Mouse (Mus musculus): ENCODE measurements around the gene Hdac4. TPM values are rescaled to one million over a fixed set of nuclear protein-coding genes. Genes with fewer than 3 reads are reported as not detected.

Gene Hdac4
- polyA plus RNA-seq, 1 experiment from 2014 or later, result 10.5 TPM

DNA sequence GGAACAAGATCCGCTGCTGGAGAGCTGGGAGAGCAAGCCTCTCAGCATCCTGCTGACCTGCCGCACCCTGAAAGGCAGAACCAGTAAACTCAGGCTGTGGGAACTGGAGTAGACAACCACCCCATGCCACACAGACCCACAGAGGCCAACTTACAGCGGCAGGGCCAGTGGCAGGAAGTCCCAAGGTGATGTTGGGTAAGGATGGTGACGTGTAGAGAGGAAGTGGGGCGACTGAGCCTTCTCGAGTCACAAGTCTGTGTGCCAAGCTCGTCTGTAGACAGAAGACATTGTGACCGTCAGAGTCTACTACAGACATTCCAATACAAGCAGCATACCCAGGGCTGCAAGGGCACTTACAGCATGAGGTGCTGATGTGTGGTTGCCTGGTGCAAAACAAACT lies 211.0 kb downstream of the Hdac4 start:
- no peaks in the 10 kb centered on the region for H3K27me3 ChIP-seq
- peaks cover 41% of the 10 kb centered on the region for H3K36me3 ChIP-seq
- H3K4me2 ChIP-seq, result no peak overlapping the region
- H3K9ac ChIP-seq, result no peak overlapping the region
- H3K27ac ChIP-seq, result no peak overlapping the region
- no peak overlapping the region for H3K4me3 ChIP-seq
- no peak for ATAC-seq (replicated peaks; ENCODE audit: insufficient number of reproducible peaks, insufficient read depth, low FRiP score, low read depth)
- no peaks in the 10 kb centered on the region for H3K9me3 ChIP-seq (replicated peaks)
- peaks cover 10% of the 10 kb centered on the region; the same call in 1 of the 2 replicates for H3K4me1 ChIP-seq (replicated peaks)
- 74% methylated on average over 8 of the region's 8 CpGs for WGBS

DNA sequence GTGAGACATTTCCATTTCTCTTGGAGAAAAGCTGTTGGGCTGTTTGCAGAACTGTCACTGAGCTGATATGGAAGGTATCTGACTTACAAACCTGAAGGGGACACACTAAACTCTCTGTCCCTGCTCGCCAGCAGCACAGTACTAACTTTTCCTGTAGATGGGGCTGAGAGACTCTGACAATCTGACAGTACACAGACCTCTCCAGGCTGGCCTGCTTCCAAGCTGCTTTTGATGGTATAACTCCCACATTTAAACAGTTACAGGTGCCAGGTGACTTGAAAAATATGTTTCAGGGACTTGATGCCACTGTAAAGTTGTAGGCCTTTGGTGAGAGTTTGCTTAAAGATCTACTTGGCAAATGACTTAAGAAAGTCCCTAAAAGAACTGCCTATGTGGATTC lies 214.1 kb downstream of the Hdac4 start:
- H3K9me3 ChIP-seq (replicated peaks), result no peaks in the 10 kb centered on the region
- WGBS, result 24% methylated on average over 1 of the region's 1 CpGs
- no peak overlapping the region for H3K4me2 ChIP-seq
- no peak overlapping the region for H3K9ac ChIP-seq
- ATAC-seq (replicated peaks; ENCODE audit: insufficient number of reproducible peaks, insufficient read depth, low FRiP score, low read depth), result no peak
- H3K4me3 ChIP-seq, result no peak overlapping the region
- peaks cover 23% of the 10 kb centered on the region for H3K4me1 ChIP-seq (replicated peaks)
- peaks cover 33% of the 10 kb centered on the region for H3K36me3 ChIP-seq
- no peaks in the 10 kb centered on the region for H3K27me3 ChIP-seq
- no peak overlapping the region for H3K27ac ChIP-seq

DNA sequence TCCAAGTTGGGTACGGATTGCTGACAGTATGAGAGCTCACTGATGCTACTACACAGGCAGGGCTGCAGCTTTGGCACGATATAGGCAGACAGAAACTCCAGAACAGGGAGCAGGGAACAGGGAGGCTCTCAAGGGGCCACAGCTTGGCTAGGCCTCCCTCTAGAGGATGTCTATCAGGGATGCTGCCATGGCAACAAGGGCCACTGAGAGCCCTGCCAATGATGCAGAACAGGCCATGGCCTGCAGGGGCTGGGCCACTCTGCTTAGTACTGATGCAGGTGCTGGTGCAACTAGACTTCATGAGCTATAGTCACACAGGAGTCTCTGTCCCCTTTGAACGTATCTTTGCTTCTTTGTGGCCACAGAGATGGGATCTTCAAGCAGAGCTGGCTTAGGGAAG lies 217.1 kb downstream of the Hdac4 start:
- Histone ChIP-seq H3K27me3 (no peaks in the 10 kb centered on the region), H3K36me3 (peaks cover 36% of the 10 kb centered on the region), H3K9me3 (replicated peaks) (no peaks in the 10 kb centered on the region), H3K4me2 (no peak overlapping the region), H3K4me1 (replicated peaks) (peaks cover 23% of the 10 kb centered on the region), H3K9ac (no peak overlapping the region), H3K27ac (no peak overlapping the region), H3K4me3 (no peak overlapping the region)
- peak; percentile 51; the same call in 1 of the 2 replicates for ATAC-seq (replicated peaks; ENCODE audit: insufficient number of reproducible peaks, insufficient read depth, low FRiP score, low read depth)
- 41% methylated on average over 3 of the region's 3 CpGs for WGBS

DNA sequence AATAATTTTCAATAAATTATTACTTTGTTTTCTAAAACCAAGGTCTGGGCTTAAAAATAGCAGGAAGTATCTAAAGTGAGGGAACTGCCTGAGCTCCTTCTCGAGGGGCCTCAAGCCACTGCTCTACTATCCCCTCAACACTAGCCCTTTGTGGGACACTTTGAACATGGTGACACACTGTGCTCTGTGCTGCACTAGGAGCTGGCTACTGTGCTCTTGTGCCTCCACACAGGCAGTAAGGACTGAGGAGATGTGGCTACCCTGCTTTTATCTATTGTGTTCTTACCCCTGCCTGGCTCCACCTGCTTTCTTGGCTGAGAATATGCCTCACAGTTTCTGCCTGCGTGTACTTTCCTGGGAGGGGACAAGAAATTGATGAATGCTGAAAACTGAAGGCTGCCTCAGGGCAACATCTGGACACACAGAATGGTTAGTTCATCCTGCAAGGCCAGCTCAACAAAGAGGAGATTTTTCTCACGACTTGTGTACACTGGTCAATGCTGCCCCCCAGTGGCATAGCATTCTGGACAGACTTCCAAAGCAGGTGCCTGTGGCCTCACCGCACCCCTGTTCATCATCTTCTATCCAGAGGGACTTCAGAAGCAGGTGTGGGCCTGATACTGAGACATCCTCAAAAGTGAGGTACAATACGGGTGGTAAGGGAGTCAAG lies 226.7 kb downstream of the Hdac4 start:
- ATAC-seq (replicated peaks; ENCODE audit: insufficient number of reproducible peaks, insufficient read depth, low FRiP score, low read depth), result no peak
- no peak overlapping the region for H3K4me3 ChIP-seq
- H3K4me2 ChIP-seq, result no peak overlapping the region
- no peaks in the 10 kb centered on the region for H3K27me3 ChIP-seq
- H3K9ac ChIP-seq, result no peak overlapping the region
- peaks cover 62% of the 10 kb centered on the region for H3K36me3 ChIP-seq
- H3K27ac ChIP-seq, result no peak overlapping the region
- WGBS, result 60% methylated on average over 5 of the region's 5 CpGs
- H3K4me1 ChIP-seq (replicated peaks), result no peaks in the 10 kb centered on the region
- no peaks in the 10 kb centered on the region for H3K9me3 ChIP-seq (replicated peaks)

DNA sequence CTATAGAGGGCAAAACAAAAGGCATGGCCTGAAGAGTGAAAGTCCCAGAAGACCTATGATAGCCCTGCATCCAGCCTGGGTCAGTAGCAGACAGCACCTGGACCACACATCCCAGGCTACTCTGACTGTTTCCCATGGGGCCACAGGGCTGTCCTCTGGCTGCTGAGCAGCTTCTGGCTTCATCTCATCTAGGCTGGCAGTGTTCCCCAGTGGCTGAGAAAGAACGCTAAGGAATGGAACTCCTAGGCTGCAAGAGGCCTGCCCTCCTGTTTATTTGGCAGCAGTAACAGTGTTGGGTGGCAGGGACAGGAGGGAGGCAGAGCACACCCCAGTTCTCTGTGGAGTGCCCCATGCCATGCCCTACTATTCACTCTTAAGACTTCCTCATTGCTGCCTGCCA lies 228.5 kb downstream of the Hdac4 start:
- no peak overlapping the region for H3K4me3 ChIP-seq
- ATAC-seq (replicated peaks; ENCODE audit: insufficient number of reproducible peaks, insufficient read depth, low FRiP score, low read depth), result no peak
- no peak overlapping the region for H3K27ac ChIP-seq
- no peaks in the 10 kb centered on the region for H3K9me3 ChIP-seq (replicated peaks)
- no peak overlapping the region for H3K9ac ChIP-seq
- H3K4me2 ChIP-seq, result no peak overlapping the region
- H3K36me3 ChIP-seq, result peaks cover 47% of the 10 kb centered on the region
- WGBS, result 73% methylated on average over 1 of the region's 1 CpGs
- H3K4me1 ChIP-seq (replicated peaks), result no peaks in the 10 kb centered on the region
- no peaks in the 10 kb centered on the region for H3K27me3 ChIP-seq

DNA sequence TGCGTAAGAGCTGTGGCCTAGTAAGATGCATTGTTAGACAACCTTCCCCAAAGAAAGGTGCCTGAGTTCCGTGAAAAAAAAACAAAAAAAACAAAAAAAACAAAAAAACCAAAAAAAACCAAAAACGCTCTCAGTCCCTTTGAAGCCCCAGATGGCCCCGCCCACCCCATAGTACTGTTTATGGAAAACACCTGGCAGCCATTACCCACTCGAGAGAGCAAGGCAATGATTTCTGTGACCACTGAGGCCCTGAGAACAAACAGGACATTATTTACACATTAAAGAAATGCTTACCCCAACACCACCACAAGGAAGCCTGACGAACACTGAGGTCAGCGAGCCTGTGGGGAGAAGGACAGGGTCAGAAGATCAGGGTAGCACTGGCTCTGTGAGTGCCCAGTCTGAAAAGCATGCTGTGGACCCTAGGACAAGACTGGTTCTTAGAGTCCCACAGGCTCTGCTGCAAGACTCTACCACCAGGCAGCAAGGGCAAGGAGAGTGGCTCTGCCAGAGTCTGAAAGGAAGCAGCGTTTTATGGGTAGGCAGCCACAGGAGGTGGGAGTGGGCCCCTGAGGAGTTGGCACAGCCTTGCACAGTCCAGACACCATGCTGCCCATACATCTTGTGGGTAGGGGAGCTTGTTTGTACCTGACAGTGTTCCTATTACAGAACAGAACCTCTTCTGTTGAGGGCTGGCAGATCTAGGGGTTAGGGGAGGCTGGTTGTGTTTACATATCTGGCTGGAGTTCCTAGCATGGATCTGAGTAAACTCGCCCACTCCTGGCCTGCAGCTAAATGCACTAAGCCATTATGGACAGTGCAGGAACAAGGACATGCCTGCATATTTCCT lies 230.8 kb downstream of the Hdac4 start:
- Histone ChIP-seq H3K27ac (no peak overlapping the region), H3K36me3 (peaks cover 31% of the 10 kb centered on the region), H3K4me3 (no peak overlapping the region), H3K4me1 (replicated peaks) (no peaks in the 10 kb centered on the region), H3K4me2 (no peak overlapping the region), H3K27me3 (no peaks in the 10 kb centered on the region), H3K9me3 (replicated peaks) (no peaks in the 10 kb centered on the region), H3K9ac (no peak overlapping the region)
- no peak for ATAC-seq (replicated peaks; ENCODE audit: insufficient number of reproducible peaks, insufficient read depth, low FRiP score, low read depth)
- WGBS, result 82% methylated on average over 9 of the region's 9 CpGs

DNA sequence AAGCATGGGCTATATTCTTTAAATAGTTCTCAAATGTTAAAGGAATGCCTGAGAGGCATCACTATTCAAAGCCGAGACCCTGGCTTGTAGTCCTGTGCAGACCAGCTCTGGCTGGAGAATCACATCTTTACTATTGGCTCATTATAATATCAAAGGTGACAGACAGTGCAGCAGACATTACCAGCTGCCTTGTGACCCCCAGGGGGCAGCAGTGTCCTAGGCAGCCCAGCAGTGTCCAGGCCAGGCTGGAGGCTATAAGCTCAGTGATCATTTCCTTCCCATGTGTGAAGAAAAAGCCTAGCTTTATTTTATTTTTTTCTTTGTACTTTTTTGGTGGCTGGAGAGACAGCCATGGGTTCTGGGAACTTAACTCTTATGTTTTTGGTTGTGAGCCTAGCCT lies 233.2 kb downstream of the Hdac4 start:
- Histone ChIP-seq H3K4me3 (no peak overlapping the region), H3K27me3 (no peaks in the 10 kb centered on the region), H3K4me2 (no peak overlapping the region), H3K9ac (no peak overlapping the region), H3K9me3 (replicated peaks) (no peaks in the 10 kb centered on the region), H3K36me3 (peaks cover 39% of the 10 kb centered on the region), H3K27ac (no peak overlapping the region), H3K4me1 (replicated peaks) (no peaks in the 10 kb centered on the region)
- ATAC-seq (replicated peaks; ENCODE audit: insufficient number of reproducible peaks, insufficient read depth, low FRiP score, low read depth), result 0 out of 2 replicates have a peak, but pooled peaks have one; percentile 47
- 56% methylated on average over 1 of the region's 1 CpGs for WGBS

DNA sequence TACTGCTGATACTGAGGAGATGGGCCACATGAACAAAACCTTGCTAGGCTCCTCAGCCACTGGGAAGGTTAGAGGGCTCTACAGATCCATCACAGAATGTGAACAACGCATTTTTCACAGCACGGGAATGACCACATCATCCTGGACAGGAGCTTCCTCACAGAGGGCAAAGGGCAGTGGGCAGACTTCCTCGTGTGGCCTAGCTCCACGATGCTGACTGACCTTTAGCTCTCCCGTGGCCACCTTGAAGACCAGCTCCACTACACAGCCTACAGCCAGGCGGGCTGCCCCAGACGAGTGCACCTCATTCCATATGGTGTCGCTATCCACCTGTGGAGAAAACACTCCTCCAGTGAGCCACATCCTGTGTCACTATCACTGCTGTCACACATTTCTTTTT lies 234.3 kb downstream of the Hdac4 start:
- ATAC-seq (replicated peaks; ENCODE audit: insufficient number of reproducible peaks, insufficient read depth, low FRiP score, low read depth), result no peak
- no peak overlapping the region for H3K27ac ChIP-seq
- H3K9me3 ChIP-seq (replicated peaks), result no peaks in the 10 kb centered on the region
- no peaks in the 10 kb centered on the region for H3K4me1 ChIP-seq (replicated peaks)
- no peaks in the 10 kb centered on the region for H3K27me3 ChIP-seq
- no peak overlapping the region for H3K4me2 ChIP-seq
- no peak overlapping the region for H3K9ac ChIP-seq
- no peak overlapping the region for H3K4me3 ChIP-seq
- H3K36me3 ChIP-seq, result peaks cover 38% of the 10 kb centered on the region
- WGBS, result 68% methylated on average over 8 of the region's 8 CpGs

DNA sequence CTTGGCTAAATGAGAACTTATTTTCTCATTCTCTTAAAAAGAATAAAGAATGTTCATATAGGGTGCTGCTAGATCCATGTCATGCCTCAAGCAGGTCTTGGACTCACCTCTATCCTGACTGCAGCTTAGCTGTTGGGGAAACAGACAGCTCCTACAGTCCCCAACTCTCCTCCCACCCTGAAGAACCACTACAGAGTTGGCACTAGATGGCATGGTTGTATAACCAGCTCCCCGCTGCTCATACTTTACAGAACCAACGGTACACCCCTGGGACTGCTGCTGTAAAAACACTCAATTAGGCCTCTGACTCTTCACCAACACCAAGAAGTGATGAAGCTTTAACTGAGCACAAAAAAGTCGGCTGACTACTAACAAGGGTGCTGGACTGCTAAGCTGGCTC lies 235.6 kb downstream of the Hdac4 start:
- ATAC-seq (replicated peaks; ENCODE audit: insufficient number of reproducible peaks, insufficient read depth, low FRiP score, low read depth), result no peak
- H3K27ac ChIP-seq, result no peak overlapping the region
- 66% methylated on average over 3 of the region's 3 CpGs for WGBS
- no peak overlapping the region for H3K4me3 ChIP-seq
- peaks cover 41% of the 10 kb centered on the region for H3K36me3 ChIP-seq
- no peaks in the 10 kb centered on the region for H3K4me1 ChIP-seq (replicated peaks)
- H3K9me3 ChIP-seq (replicated peaks), result no peaks in the 10 kb centered on the region
- H3K4me2 ChIP-seq, result no peak overlapping the region
- H3K9ac ChIP-seq, result no peak overlapping the region
- no peaks in the 10 kb centered on the region for H3K27me3 ChIP-seq

DNA sequence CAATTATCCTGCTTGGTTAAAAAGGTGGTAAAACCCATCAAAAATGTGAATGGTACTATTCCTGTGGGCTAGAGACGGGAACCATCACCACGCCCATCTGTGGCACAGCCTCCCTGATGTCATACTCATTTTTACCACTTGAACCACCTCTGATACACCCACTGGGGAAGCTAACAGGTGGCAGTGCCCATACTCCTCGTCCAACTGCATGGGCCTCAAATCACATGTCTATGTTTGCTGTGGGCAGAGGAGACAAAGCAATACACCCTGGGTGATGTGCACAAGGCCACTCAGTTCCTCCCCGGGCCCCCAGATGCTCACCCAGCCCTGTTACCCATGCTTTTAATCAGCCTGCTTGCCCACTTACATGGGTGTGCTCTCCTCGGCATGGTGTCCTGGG lies 236.5 kb downstream of the Hdac4 start:
- no peak overlapping the region for H3K27ac ChIP-seq
- ATAC-seq (replicated peaks; ENCODE audit: insufficient number of reproducible peaks, insufficient read depth, low FRiP score, low read depth), result no peak
- H3K27me3 ChIP-seq, result no peaks in the 10 kb centered on the region
- 88% methylated on average over 5 of the region's 5 CpGs for WGBS
- H3K4me1 ChIP-seq (replicated peaks), result no peaks in the 10 kb centered on the region
- H3K9me3 ChIP-seq (replicated peaks), result no peaks in the 10 kb centered on the region
- H3K4me2 ChIP-seq, result no peak overlapping the region
- H3K4me3 ChIP-seq, result no peak overlapping the region
- H3K9ac ChIP-seq, result no peak overlapping the region
- peaks cover 41% of the 10 kb centered on the region for H3K36me3 ChIP-seq

DNA sequence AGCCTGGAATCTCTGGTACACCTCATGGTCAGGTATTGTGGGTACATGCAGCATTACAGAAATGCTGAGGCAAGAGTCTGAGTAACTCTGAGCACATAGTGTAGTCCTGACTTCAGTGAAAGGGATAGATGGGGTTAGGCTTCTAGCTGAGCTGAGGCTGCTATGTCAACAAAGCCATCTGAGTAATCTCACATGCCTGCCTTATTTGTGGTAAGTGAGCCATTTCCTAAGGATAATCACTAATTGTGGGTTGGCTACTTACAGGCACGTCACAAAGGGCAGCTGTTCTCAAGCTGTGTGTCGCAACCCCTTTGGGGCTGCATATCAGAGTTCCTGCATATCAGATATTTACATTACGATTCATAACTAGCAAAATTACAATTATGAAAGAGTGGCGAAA lies 239.3 kb downstream of the Hdac4 start:
- H3K9me3 ChIP-seq (replicated peaks), result no peaks in the 10 kb centered on the region
- WGBS, result 72% methylated on average over 4 of the region's 4 CpGs
- no peak overlapping the region for H3K27ac ChIP-seq
- no peak for ATAC-seq (replicated peaks; ENCODE audit: insufficient number of reproducible peaks, insufficient read depth, low FRiP score, low read depth)
- H3K4me1 ChIP-seq (replicated peaks), result no peaks in the 10 kb centered on the region
- H3K27me3 ChIP-seq, result no peaks in the 10 kb centered on the region
- H3K36me3 ChIP-seq, result peaks cover 59% of the 10 kb centered on the region
- no peak overlapping the region for H3K4me2 ChIP-seq
- H3K9ac ChIP-seq, result no peak overlapping the region
- no peak overlapping the region for H3K4me3 ChIP-seq

DNA sequence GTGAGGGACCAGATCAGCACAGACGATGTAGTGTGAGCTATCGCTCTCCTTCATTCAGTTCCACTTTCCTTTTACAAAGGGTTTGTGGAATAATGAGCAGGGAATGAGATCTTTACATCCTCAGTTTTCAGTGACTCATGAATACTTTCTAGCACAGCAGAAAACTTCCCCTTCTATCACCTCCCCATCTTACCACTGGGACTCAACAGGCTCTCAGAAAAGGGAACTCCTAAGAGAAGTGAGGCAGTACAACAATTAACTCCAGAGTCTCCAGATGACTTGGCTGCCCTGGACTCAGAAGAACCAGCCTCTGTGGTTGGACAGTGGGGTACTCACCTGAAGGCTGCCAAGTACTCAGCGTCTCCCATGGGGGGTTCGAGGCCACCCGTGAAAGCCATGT lies 240.5 kb downstream of the Hdac4 start:
- H3K36me3 ChIP-seq, result peaks cover 59% of the 10 kb centered on the region
- H3K27me3 ChIP-seq, result no peaks in the 10 kb centered on the region
- WGBS, result 93% methylated on average over 5 of the region's 5 CpGs
- no peaks in the 10 kb centered on the region for H3K4me1 ChIP-seq (replicated peaks)
- no peaks in the 10 kb centered on the region for H3K9me3 ChIP-seq (replicated peaks)
- H3K27ac ChIP-seq, result no peak overlapping the region
- H3K9ac ChIP-seq, result no peak overlapping the region
- no peak overlapping the region for H3K4me3 ChIP-seq
- ATAC-seq (replicated peaks; ENCODE audit: insufficient number of reproducible peaks, insufficient read depth, low FRiP score, low read depth), result no peak
- no peak overlapping the region for H3K4me2 ChIP-seq

Data from heart, embryonic 15.5 days (tissue).